Mouse (Mus musculus): Measurements from ENCODE around the gene Fancc.

- TF ChIP-seq CTCF (IDR thresholded peaks at IDR 0.05; ENCODE audit: low read depth): no peak
- no peak for TF ChIP-seq EP300 (IDR thresholded peaks at IDR 0.05; ENCODE audit: low read depth)
Measured at GRCm38 (mm10) chr13:63283236-63283635, 213.8 kb downstream of the Fancc start.
